24 mouse cellular contexts compared by ENCODE assay signal in the genomic region with DNA sequence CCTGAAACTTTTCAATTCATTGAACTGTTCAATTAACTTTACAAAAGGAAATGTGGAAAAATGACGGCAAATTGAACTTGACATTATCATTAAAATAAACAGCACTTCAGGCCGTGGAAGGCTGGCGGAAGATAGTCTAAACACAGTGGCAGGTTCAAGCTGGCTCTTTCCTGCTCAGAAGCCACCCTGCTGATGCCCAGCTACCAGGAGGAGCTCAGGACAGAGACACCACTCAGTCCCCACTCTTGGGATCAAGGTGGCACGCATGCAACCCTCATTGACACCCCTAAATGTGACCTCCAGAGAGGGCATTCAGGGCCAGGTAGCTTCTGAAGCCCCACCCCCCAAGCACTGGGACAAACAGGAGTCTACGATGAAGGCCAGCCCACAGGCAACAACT.
"Had no signal": no experiment of that assay in that cellular context is flagged by ENCODE, and none has a peak within 500 bp of the region (broad histone marks: within the 10 kb centered on the region; RNA-seq: fewer than 3 reads in every experiment).

No protein-coding gene starts in this region.

- H3K4me3 ChIP-seq: embryonic facial prominence, embryonic 10.5 days; embryonic facial prominence, embryonic 12.5 days; embryonic facial prominence, embryonic 13.5 days; embryonic facial prominence, embryonic 15.5 days; erythroblast, embryonic 14.5 days; forebrain, embryonic 10.5 days; forebrain, embryonic 12.5 days; forebrain, embryonic 13.5 days; forebrain, embryonic 15.5 days; gastrocnemius, adult 2 months; heart, adult 2 months; heart, embryonic 10.5 days had no signal

- H3K9me3 ChIP-seq: embryonic facial prominence, embryonic 10.5 days; embryonic facial prominence, embryonic 12.5 days; embryonic facial prominence, embryonic 13.5 days; embryonic facial prominence, embryonic 15.5 days; forebrain, embryonic 10.5 days; forebrain, embryonic 12.5 days; forebrain, embryonic 13.5 days; forebrain, embryonic 15.5 days; heart, embryonic 10.5 days had no signal

- H3K9ac ChIP-seq: embryonic facial prominence, embryonic 12.5 days; embryonic facial prominence, embryonic 13.5 days; embryonic facial prominence, embryonic 15.5 days; forebrain, embryonic 12.5 days; forebrain, embryonic 13.5 days; forebrain, embryonic 15.5 days; forebrain, postnatal 0 days had no signal

- DNase-seq: cerebellum, postnatal 10 days; cerebellum, postnatal 14 days; cerebellum, postnatal 25 days; cerebellum, postnatal 36 days; embryo, embryonic 11 days; forebrain, postnatal 0 days; gastrocnemius, adult 2 months; gastrocnemius, postnatal 10 days; gastrocnemius, postnatal 14 days; gastrocnemius, postnatal 25 days; gastrocnemius, postnatal 36 days; heart, adult 11 months; heart, adult 18-20 months; heart, adult 2 months had no signal

- H3K27me3 ChIP-seq: embryonic facial prominence, embryonic 12.5 days; embryonic facial prominence, embryonic 13.5 days; embryonic facial prominence, embryonic 15.5 days; forebrain, embryonic 12.5 days; forebrain, embryonic 15.5 days had no signal

- H3K36me3 ChIP-seq: embryonic facial prominence, embryonic 10.5 days; embryonic facial prominence, embryonic 12.5 days; embryonic facial prominence, embryonic 13.5 days; embryonic facial prominence, embryonic 15.5 days; forebrain, embryonic 10.5 days; forebrain, embryonic 12.5 days; forebrain, embryonic 15.5 days; heart, embryonic 10.5 days had no signal

- H3K27ac ChIP-seq: embryonic facial prominence, embryonic 10.5 days; embryonic facial prominence, embryonic 12.5 days; embryonic facial prominence, embryonic 13.5 days; embryonic facial prominence, embryonic 15.5 days; forebrain, embryonic 10.5 days; forebrain, embryonic 12.5 days; forebrain, embryonic 13.5 days; forebrain, embryonic 15.5 days; gastrocnemius, adult 2 months; heart, adult 2 months; heart, embryonic 10.5 days had no signal

- H3K4me1 ChIP-seq: embryonic facial prominence, embryonic 10.5 days; embryonic facial prominence, embryonic 13.5 days; embryonic facial prominence, embryonic 15.5 days; forebrain, embryonic 12.5 days; forebrain, embryonic 15.5 days had no signal
